Mouse (Mus musculus): Measurements from ENCODE around the gene Irf1.

The Irf1 gene

GRCm38 (mm10) chr11:53761822-53762221, 8.0 kb upstream of the Irf1 start:
- peak; percentile 99 for DNase-seq

GRCm38 (mm10) chr11:53762426-53762825, 7.4 kb upstream of the Irf1 start:
- no peak for DNase-seq

- peak; percentile 99 for DNase-seq
Observed at GRCm38 (mm10) chr11:53762827-53763495, 6.9 kb upstream of the Irf1 start.

- peak; percentile 100 for DNase-seq
Observed at GRCm38 (mm10) chr11:53763496-53764140, 6.2 kb upstream of the Irf1 start.

GRCm38 (mm10) chr11:53764581-53764980, 5.2 kb upstream of the Irf1 start:
- peak; percentile 95 for DNase-seq

GRCm38 (mm10) chr11:53768422-53769184, 1.2 kb upstream of the Irf1 start:
- peak; percentile 94 for DNase-seq

GRCm38 (mm10) chr11:53769185-53769576, 633 bp upstream of the Irf1 start:
- peak; percentile 90 for DNase-seq

GRCm38 (mm10) chr11:53770125-53770791, 444 bp downstream of the Irf1 start:
- peak; percentile 99 for DNase-seq

- peak; percentile 94 for DNase-seq
Observed at GRCm38 (mm10) chr11:53771001-53771744, 1.4 kb downstream of the Irf1 start.

GRCm38 (mm10) chr11:53772536-53772935, 2.7 kb downstream of the Irf1 start:
- DNase-seq = peak; percentile 94

GRCm38 (mm10) chr11:53773087-53773486, 3.3 kb downstream of the Irf1 start, which contains the start of gene Gm17334:
Gene Gm17334, minus strand, starts transcription at chr11:53773187.
- no peak for DNase-seq

- peak; percentile 91 for DNase-seq
Observed at GRCm38 (mm10) chr11:53773641-53774360, 4.0 kb downstream of the Irf1 start.

- DNase-seq = peak; percentile 97
Observed at GRCm38 (mm10) chr11:53774659-53775255, 4.9 kb downstream of the Irf1 start.

GRCm38 (mm10) chr11:53777736-53778135, 7.9 kb downstream of the Irf1 start:
- DNase-seq = no peak

- DNase-seq = no peak
Observed at GRCm38 (mm10) chr11:53778455-53778854, 8.6 kb downstream of the Irf1 start.

GRCm38 (mm10) chr11:53779808-53780207, 10.0 kb downstream of the Irf1 start:
- no peak for DNase-seq

- peak; percentile 92 for DNase-seq
Observed at GRCm38 (mm10) chr11:53780262-53780661, 10.4 kb downstream of the Irf1 start.

GRCm38 (mm10) chr11:53781201-53781775, 11.5 kb downstream of the Irf1 start:
- DNase-seq = peak; percentile 92

- DNase-seq = peak; percentile 98
Observed at GRCm38 (mm10) chr11:53781964-53782363, 12.2 kb downstream of the Irf1 start.

- DNase-seq = no peak
Observed at GRCm38 (mm10) chr11:53783288-53783687, 13.5 kb downstream of the Irf1 start.
